Mouse (Mus musculus): Measurements from ENCODE around the gene Usp36. TPM values are rescaled to one million over a fixed set of nuclear protein-coding genes. Genes with fewer than 3 reads are reported as not detected.

Usp36 gene
- 18.7 and 19.9 TPM in 2 replicates for polyA plus RNA-seq (2014; fragmentation: Nextera tagmentation; extraction: Ambion mirVana)

- Histone ChIP-seq H3K9ac (peak within 1 kb of the TSS; percentile 79), H3K4me3 (ENCODE audit: low read depth, low read length) (peak within 1 kb of the TSS; percentile 82), H3K36me3 (ENCODE audit: insufficient read depth) (peaks cover 27% of the 10 kb centered on the region), H3K4me1 (ENCODE audit: insufficient read depth) (peaks cover 5% of the 10 kb centered on the region; the same call in 1 of the 2 replicates), H3K27me3 (ENCODE audit: insufficient read depth, low read length) (no peaks in the 10 kb centered on the region), H3K9me3 (ENCODE audit: low read depth, low read length) (no peaks in the 10 kb centered on the region), H3K27ac (ENCODE audit: low read depth) (peak within 1 kb of the TSS; percentile 85), H3K4me2 (peak within 1 kb of the TSS; percentile 90)
- ATAC-seq (ENCODE audit: insufficient read depth), result peak; percentile 99
- DNase-seq, result peak; percentile 100
- TF ChIP-seq CTCF (IDR thresholded peaks at IDR 0.05; ENCODE audit: low read depth), result no peak
- under 1% methylated on average over 68 of the region's 68 CpGs for WGBS
Measured at GRCm38 (mm10) chr11:118289999-118290889, at the start of gene Usp36. Gene Usp36, minus strand, starts transcription at chr11:118290244.

GRCm38 (mm10) chr11:118337491-118338168, 47.6 kb upstream of the Usp36 start:
- H3K4me1 ChIP-seq (ENCODE audit: insufficient read depth), result no peaks in the 10 kb centered on the region
- ATAC-seq (ENCODE audit: insufficient read depth) (no peak), DNase-seq (no peak)
- H3K9me3 ChIP-seq (ENCODE audit: low read depth, low read length), result no peaks in the 10 kb centered on the region
- TF ChIP-seq CTCF (IDR thresholded peaks at IDR 0.05; ENCODE audit: low read depth), result no peak
- WGBS, result 64% methylated on average over 8 of the region's 8 CpGs
- H3K9ac ChIP-seq, result no peak overlapping the region
- H3K4me3 ChIP-seq (ENCODE audit: low read depth, low read length), result no peak overlapping the region
- no peak overlapping the region for H3K4me2 ChIP-seq
- peaks cover 13% of the 10 kb centered on the region for H3K36me3 ChIP-seq (ENCODE audit: insufficient read depth)
- no peak overlapping the region for H3K27ac ChIP-seq (ENCODE audit: low read depth)
- H3K27me3 ChIP-seq (ENCODE audit: insufficient read depth, low read length), result no peaks in the 10 kb centered on the region

DNA sequence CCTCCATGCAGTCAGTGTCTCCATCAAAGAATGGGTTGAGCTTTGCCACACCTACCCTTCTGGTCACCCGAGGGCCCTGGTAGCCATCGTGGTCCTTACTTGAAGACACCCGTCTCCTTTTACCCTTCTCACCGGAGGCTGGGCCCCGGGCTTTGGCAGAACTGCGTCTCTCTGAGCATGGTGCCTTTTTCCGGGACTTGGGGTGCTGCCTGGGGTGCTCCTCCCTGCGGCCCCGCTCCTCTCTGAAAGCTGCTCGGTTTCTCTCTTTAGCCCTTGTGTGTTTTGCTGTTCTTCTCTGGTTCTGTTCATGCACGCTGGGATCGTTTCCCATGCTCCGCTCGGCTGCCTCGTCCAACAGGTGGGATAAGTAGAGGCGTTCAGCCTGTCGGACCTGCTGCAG, 43.4 kb upstream of the Usp36 start:
- TF ChIP-seq CTCF (IDR thresholded peaks at IDR 0.05; ENCODE audit: low read depth), result no peak
- H3K27me3 ChIP-seq (ENCODE audit: insufficient read depth, low read length), result no peaks in the 10 kb centered on the region
- DNase-seq (no peak), ATAC-seq (ENCODE audit: insufficient read depth) (no peak)
- peaks cover 24% of the 10 kb centered on the region for H3K36me3 ChIP-seq (ENCODE audit: insufficient read depth)
- no peaks in the 10 kb centered on the region for H3K9me3 ChIP-seq (ENCODE audit: low read depth, low read length)
- H3K9ac ChIP-seq, result no peak overlapping the region
- no peak overlapping the region for H3K27ac ChIP-seq (ENCODE audit: low read depth)
- no peak overlapping the region for H3K4me3 ChIP-seq (ENCODE audit: low read depth, low read length)
- H3K4me1 ChIP-seq (ENCODE audit: insufficient read depth), result no peaks in the 10 kb centered on the region
- no peak overlapping the region for H3K4me2 ChIP-seq
- 82% methylated on average over 17 of the region's 17 CpGs for WGBS

- no peak overlapping the region for H3K4me2 ChIP-seq
- no peak for TF ChIP-seq CTCF (IDR thresholded peaks at IDR 0.05; ENCODE audit: low read depth)
- no peak overlapping the region for H3K27ac ChIP-seq (ENCODE audit: low read depth)
- H3K27me3 ChIP-seq (ENCODE audit: insufficient read depth, low read length), result no peaks in the 10 kb centered on the region
- no peaks in the 10 kb centered on the region for H3K9me3 ChIP-seq (ENCODE audit: low read depth, low read length)
- H3K36me3 ChIP-seq (ENCODE audit: insufficient read depth), result peaks cover 24% of the 10 kb centered on the region
- no peak overlapping the region for H3K4me3 ChIP-seq (ENCODE audit: low read depth, low read length)
- no peak overlapping the region for H3K9ac ChIP-seq
- no peak for DNase-seq
- 0 out of 2 replicates have a peak, but pooled peaks cover 2% of the 10 kb centered on the region for H3K4me1 ChIP-seq (ENCODE audit: insufficient read depth)
- ATAC-seq (ENCODE audit: insufficient read depth), result no peak
- 89% methylated on average over 11 of the region's 11 CpGs for WGBS
Measured at GRCm38 (mm10) chr11:118332376-118332775, 42.3 kb upstream of the Usp36 start.

- Histone ChIP-seq H3K4me1 (ENCODE audit: insufficient read depth) (0 out of 2 replicates have a peak, but pooled peaks cover 2% of the 10 kb centered on the region), H3K9me3 (ENCODE audit: low read depth, low read length) (no peaks in the 10 kb centered on the region), H3K4me3 (ENCODE audit: low read depth, low read length) (no peak overlapping the region), H3K27me3 (ENCODE audit: insufficient read depth, low read length) (no peaks in the 10 kb centered on the region), H3K9ac (no peak overlapping the region), H3K36me3 (ENCODE audit: insufficient read depth) (peaks cover 24% of the 10 kb centered on the region), H3K27ac (ENCODE audit: low read depth) (no peak overlapping the region), H3K4me2 (no peak overlapping the region)
- WGBS, result 92% methylated on average over 16 of the region's 16 CpGs
- ATAC-seq (ENCODE audit: insufficient read depth), result no peak
- no peak for DNase-seq
- TF ChIP-seq CTCF (IDR thresholded peaks at IDR 0.05; ENCODE audit: low read depth), result no peak
Measured at GRCm38 (mm10) chr11:118330777-118331176, 40.7 kb upstream of the Usp36 start.

DNA sequence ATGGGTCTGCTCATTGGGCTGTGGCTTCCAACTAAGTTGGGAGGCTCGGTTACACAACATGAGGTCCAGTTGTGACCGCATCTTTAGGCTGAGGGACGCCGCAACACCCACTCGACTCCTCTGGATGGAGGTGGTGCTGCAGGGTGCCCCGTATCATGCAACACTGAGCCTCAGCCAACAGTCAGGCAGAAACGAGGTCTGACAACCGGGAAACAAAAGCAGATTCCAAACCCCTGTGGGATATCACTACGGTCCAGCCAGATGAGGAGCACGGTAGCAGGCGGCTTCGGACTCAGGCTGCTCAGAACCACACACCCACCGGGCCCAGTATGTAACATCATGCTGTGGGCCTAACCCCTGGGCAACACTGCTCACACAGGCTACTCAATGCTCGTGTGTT, 40.3 kb upstream of the Usp36 start:
- H3K27me3 ChIP-seq (ENCODE audit: insufficient read depth, low read length), result no peaks in the 10 kb centered on the region
- H3K9me3 ChIP-seq (ENCODE audit: low read depth, low read length), result no peaks in the 10 kb centered on the region
- WGBS, result 94% methylated on average over 14 of the region's 14 CpGs
- ATAC-seq (ENCODE audit: insufficient read depth), result no peak
- 0 out of 2 replicates have a peak, but pooled peaks cover 2% of the 10 kb centered on the region for H3K4me1 ChIP-seq (ENCODE audit: insufficient read depth)
- no peak overlapping the region for H3K4me3 ChIP-seq (ENCODE audit: low read depth, low read length)
- H3K36me3 ChIP-seq (ENCODE audit: insufficient read depth), result peaks cover 24% of the 10 kb centered on the region
- DNase-seq, result no peak
- no peak overlapping the region for H3K4me2 ChIP-seq
- no peak for TF ChIP-seq CTCF (IDR thresholded peaks at IDR 0.05; ENCODE audit: low read depth)
- no peak overlapping the region for H3K9ac ChIP-seq
- H3K27ac ChIP-seq (ENCODE audit: low read depth), result no peak overlapping the region

GRCm38 (mm10) chr11:118328947-118329346, 38.9 kb upstream of the Usp36 start:
- Histone ChIP-seq H3K4me2 (no peak overlapping the region), H3K9ac (no peak overlapping the region), H3K27ac (ENCODE audit: low read depth) (no peak overlapping the region), H3K4me3 (ENCODE audit: low read depth, low read length) (no peak overlapping the region), H3K9me3 (ENCODE audit: low read depth, low read length) (no peaks in the 10 kb centered on the region), H3K4me1 (ENCODE audit: insufficient read depth) (0 out of 2 replicates have a peak, but pooled peaks cover 2% of the 10 kb centered on the region), H3K36me3 (ENCODE audit: insufficient read depth) (peaks cover 24% of the 10 kb centered on the region), H3K27me3 (ENCODE audit: insufficient read depth, low read length) (no peaks in the 10 kb centered on the region)
- ATAC-seq (ENCODE audit: insufficient read depth), result no peak
- WGBS, result 91% methylated on average over 5 of the region's 5 CpGs
- no peak for DNase-seq
- TF ChIP-seq CTCF (IDR thresholded peaks at IDR 0.05; ENCODE audit: low read depth), result no peak

Measured in lung, embryonic 14.5 days (tissue).